Mouse (Mus musculus) heart, adult 10 weeks (tissue): ENCODE results near the gene Fst. TPM values are rescaled to one million over a fixed set of nuclear protein-coding genes. Genes with fewer than 3 reads are reported as not detected.

Experiments
- polyA plus RNA-seq: library from polyadenylated mRNA; stranded (reverse); fragments of 350-450 nt; fragmentation: Illumina TruSeq; extraction: RNeasy Lipid Tissue Mini Kit (QIAGEN cat#74804); gene quantifications from one replicate; pipeline ENCODE4 v1.2.3, GENCODE M21; 2014; ENCODE audit warnings: low read depth, low replicate concordance

Fst gene
- 2.1 TPM for polyA plus RNA-seq

DNA sequence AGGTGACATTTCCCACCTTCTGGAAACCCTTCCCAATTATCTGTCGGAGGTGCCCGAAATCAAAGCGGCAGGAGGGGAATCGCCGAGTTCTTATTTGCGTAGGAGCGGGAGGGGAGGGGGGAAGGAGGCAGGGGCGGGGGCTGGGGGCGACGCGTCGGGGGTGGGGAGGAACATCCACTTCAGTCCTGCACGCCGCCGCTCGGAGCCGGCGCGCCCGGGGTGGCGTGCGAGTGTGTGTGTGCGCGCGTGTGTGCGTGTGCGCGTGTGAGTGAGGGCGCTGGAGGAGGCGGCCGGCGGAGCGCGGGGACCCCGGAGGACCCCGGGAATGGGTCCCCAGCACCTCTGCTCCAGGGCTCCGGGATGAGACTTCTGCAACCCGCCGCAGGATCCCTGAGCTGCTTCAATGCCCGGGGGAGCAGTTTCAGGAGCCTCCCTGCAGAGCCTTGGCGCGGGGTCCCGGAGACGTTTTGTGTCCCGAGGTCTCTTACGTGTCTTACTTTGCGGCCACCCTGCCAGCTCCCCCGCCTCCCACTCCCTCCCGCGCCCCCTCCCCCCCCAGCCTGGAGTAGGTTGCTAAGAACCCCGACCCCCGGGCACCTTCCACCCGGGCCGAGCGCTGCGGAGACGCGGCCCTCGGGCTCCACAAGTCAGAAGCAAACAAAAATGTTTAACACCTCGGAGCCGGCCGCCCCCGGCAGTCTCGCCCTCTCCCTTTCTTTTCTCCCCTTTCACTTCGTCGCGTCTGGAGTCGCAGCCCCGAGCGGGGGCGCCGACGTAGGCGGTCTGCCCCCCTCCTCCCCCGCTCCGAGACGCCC is at the start of gene Fst:
Gene Fst (minus strand): TSS at position 66 of the 815 bp plus-strand sequence.

Other genes starting within 250 kb of the Fst start
- gene Ndufs4, start 70.7 kb downstream of the Fst start, polyA plus RNA-seq, result 605 TPM